Comparison of ENCODE assay signal across 11 mouse cellular contexts in genomic region chr17:75118896-75119295, GRCm38 (mm10).
"Had no signal": no experiment of that assay in that cellular context is flagged by ENCODE, and none has a peak within 500 bp of the region (broad histone marks: within the 10 kb centered on the region; RNA-seq: fewer than 3 reads in every experiment).

No protein-coding gene starts in this region.

- H3K36me3 ChIP-seq: liver, embryonic 15.5 days; midbrain, embryonic 10.5 days; neural tube, embryonic 13.5 days had no signal

- ATAC-seq: midbrain, embryonic 16.5 days had no signal

- H3K27ac ChIP-seq: limb, embryonic 13.5 days; liver, embryonic 15.5 days; midbrain, embryonic 10.5 days; neural tube, embryonic 13.5 days had no signal

- H3K9ac ChIP-seq: limb, embryonic 13.5 days; liver, embryonic 15.5 days; lung, embryonic 14.5 days; neural tube, embryonic 13.5 days had no signal

- H3K4me2 ChIP-seq: limb, embryonic 13.5 days; liver, embryonic 11.5 days; liver, embryonic 15.5 days; lung, embryonic 14.5 days; neural tube, embryonic 13.5 days had no signal

- DNase-seq: left cerebral cortex, postnatal 4 days; right cerebral cortex, postnatal 25 days; thymus, adult 18-20 months; thymus, postnatal 14 days had no signal

- H3K27me3 ChIP-seq: limb, embryonic 13.5 days; liver, embryonic 15.5 days; neural tube, embryonic 13.5 days had no signal

- H3K9me3 ChIP-seq: limb, embryonic 13.5 days; liver, embryonic 15.5 days; midbrain, embryonic 10.5 days; neural tube, embryonic 13.5 days had no signal

- H3K4me3 ChIP-seq: limb, embryonic 13.5 days; liver, embryonic 15.5 days; midbrain, embryonic 10.5 days; neural tube, embryonic 13.5 days had no signal
